Mouse (Mus musculus) macrophage (primary cell): ENCODE data around the gene Omp. TPM values are rescaled to one million over a fixed set of nuclear protein-coding genes. Genes with fewer than 3 reads are reported as not detected.
A peak's percentile ranks its signal among the peaks of the same experiment; 100 is the strongest.
"Not testable (repeated sequence)": the region's sequence is repeated elsewhere in the genome, so short reads cannot be mapped to it uniquely, and the experiment has no call there.

Experiments used
- H3K27ac ChIP-seq: fragments of 350-480 bp; formaldehyde crosslinking; 2 replicates; pipeline ENCODE4 v1.9.0; 2021
- H3K36me3 ChIP-seq: fragments of 350-480 bp; formaldehyde crosslinking; 2 replicates; pipeline ENCODE4 v1.9.0; 2021; ENCODE audit errors: inconsistent target
- H3K4me3 ChIP-seq: fragments of 350-480 bp; formaldehyde crosslinking; 2 replicates; pipeline ENCODE4 v1.9.0; 2021; ENCODE audit errors: inconsistent target
- H3K79me2 ChIP-seq: fragments of 350-480 bp; formaldehyde crosslinking; 2 replicates; pipeline ENCODE4 v1.9.0; 2021; ENCODE audit errors: inconsistent target
- WGBS: methylation state at CpG from one replicate; pipeline ENCODE4 v1.1.7; 2026; ENCODE audit warnings: inconsistent platforms; ENCODE audit not compliant: missing documents; 5-methylcytosine and 5-hydroxymethylcytosine counted together
- polyA plus RNA-seq: library from polyadenylated mRNA; stranded (reverse); fragments of 250-400 nt; gene quantifications from 3 replicates; pipeline ENCODE4 v1.2.4, GENCODE M21; 2018; ENCODE audit warnings: inconsistent platforms
- total RNA-seq, 78 experiments: library from RNA; depleted of rRNA; stranded (reverse); fragments of 250-400 nt; gene quantifications; 1 replicate in 9 of 78; 2 replicates in 24 of 78; 3 replicates in 43 of 78; 4 replicates in 2 of 78; pipeline ENCODE4 v1.2.4; 2018; ENCODE audit warnings: inconsistent platforms in 56 of 78

Omp gene
- total RNA-seq (2018; cell fraction: chromatin; rRNA removed), result 10 to 100 TPM in 1 of 26 experiments, 1 to 10 TPM in 19, under 1 TPM in 6; 0.51 to 12.4 (median 2.4) TPM
- under 1 TPM in 17 of 26 experiments, not detected in 9; 0.03 to 0.23 (median 0.10) TPM for total RNA-seq (2018; cell fraction: cytosol; rRNA removed)
- total RNA-seq (2018; cell fraction: nucleus; rRNA removed), result 10 to 100 TPM in 1 of 26 experiments, 1 to 10 TPM in 9, under 1 TPM in 14, not detected in 2; 0.22 to 11.7 (median 0.89) TPM
- 0.11 TPM in 1 of 3 replicates, not detected in the others for polyA plus RNA-seq

GRCm38 (mm10) chr7:98145402-98145801 lies at the start of gene Omp:
TSS of gene Omp (minus strand) at chr7:98145502.
- Histone ChIP-seq H3K79me2 (no peaks in the 10 kb centered on the region), H3K36me3 (no peaks in the 10 kb centered on the region), H3K4me3 (no peak within 1 kb of the TSS), H3K27ac (no peak within 1 kb of the TSS)
- WGBS, result 96% methylated on average over 5 of the region's 5 CpGs

DNA sequence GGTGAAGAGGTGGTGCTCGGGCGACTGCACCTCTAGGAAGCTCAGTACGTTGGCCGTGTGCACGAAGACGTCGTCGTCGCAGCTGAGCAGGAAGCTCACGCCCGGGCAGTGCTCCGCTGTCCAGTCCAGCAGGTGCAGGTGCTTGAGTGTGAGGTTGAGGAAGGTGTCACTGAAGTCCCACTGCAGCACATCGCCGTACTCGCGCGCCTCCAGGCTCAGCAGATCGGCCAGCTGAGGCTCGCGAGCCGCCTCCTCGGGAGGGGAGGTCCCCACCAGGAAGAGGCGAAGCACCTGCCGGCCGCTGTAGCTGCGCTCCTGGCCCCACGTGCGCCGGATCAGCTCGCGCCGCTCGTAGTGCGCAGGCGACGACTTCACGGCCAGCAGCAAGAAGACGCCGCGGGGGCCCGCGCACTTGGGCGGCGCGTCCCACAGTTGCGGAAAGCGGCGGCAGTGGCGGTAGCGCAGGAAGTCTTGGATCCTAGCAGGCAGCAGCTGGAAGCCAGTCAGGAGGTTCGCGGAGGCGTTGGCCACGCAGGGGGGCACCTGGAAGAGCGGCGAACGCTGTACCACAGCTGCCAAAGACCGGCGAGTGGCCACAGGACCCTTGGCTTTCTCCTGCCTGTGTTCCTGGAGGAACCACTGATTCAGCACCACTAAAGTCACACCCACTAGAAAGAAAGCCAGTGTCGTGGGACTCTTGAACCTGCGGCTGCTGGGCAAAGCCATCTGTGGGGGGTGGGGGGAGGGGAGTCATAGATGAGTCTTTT lies 48.9 kb upstream of the Omp start:
- WGBS, result 2% methylated on average over 48 of the region's 61 CpGs
- Histone ChIP-seq H3K36me3 (no peaks in the 10 kb centered on the region), H3K79me2 (no peaks in the 10 kb centered on the region), H3K27ac (no peak overlapping the region), H3K4me3 (no peak overlapping the region)

DNA sequence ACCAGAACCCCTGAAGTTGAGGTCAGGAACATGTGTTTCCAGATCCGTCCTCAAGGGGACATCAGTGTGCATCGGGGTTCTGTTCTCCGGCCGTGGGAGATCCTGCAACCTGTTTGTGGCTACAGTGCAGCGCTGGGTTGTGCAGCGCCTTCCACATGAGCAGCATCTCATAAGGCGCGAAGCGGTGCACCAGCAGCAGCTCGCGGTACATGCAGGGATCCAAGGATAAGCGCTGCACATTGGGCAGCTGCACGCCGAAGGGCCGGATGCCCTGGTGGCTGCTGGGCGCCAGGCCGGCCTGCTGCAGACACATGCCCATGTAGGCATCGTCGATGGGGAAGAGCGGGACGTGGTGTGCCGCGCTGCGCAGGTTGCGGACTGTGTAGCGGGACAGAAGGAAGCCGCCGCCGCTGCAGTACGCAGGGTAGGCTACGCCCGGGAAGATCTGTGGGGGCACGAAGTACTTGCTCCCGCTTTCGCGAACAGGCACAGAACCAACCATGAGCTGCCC lies 48.3 kb upstream of the Omp start:
- H3K36me3 ChIP-seq, result no peaks in the 10 kb centered on the region
- WGBS, result 3% methylated on average over 36 of the region's 36 CpGs
- H3K79me2 ChIP-seq, result no peaks in the 10 kb centered on the region
- H3K27ac ChIP-seq, result no peak overlapping the region
- H3K4me3 ChIP-seq, result no peak overlapping the region

- H3K79me2 ChIP-seq, result no peaks in the 10 kb centered on the region
- no peaks in the 10 kb centered on the region for H3K36me3 ChIP-seq
- H3K4me3 ChIP-seq, result no peak overlapping the region
- WGBS, result 84% methylated on average over 17 of the region's 17 CpGs
- H3K27ac ChIP-seq, result no peak overlapping the region
Observed at GRCm38 (mm10) chr7:98191571-98192250, 46.4 kb upstream of the Omp start.

GRCm38 (mm10) chr7:98190578-98190977 lies 45.3 kb upstream of the Omp start:
- no peaks in the 10 kb centered on the region for H3K36me3 ChIP-seq
- H3K4me3 ChIP-seq, result no peak overlapping the region
- no peak overlapping the region for H3K27ac ChIP-seq
- H3K79me2 ChIP-seq, result no peaks in the 10 kb centered on the region
- 100% methylated on average over 1 of the region's 1 CpGs for WGBS

DNA sequence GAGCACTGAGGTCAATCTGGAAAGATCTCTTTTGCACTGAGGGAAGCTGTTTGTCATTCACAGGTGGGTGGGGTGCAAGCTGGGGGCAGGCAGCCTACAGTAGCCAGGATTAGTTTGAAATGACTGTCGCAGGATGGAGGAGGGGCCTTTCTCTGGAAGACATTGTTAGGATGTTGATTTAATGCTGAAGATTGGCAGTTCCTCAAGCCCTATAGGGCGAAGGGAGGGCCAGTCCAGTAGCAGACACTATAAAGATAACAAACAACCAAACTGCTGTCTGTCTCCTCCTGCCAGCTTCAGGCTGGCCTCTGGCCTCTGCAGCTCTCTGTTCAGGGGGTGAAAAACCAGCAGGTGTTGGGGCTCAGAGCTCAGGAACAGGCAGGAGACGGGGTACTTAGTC lies 44.4 kb upstream of the Omp start:
- no peak overlapping the region for H3K27ac ChIP-seq
- H3K4me3 ChIP-seq, result no peak overlapping the region
- H3K36me3 ChIP-seq, result no peaks in the 10 kb centered on the region
- whole genome bisulfite sequencing, result 73% methylated on average over 3 of the region's 3 CpGs
- H3K79me2 ChIP-seq, result no peaks in the 10 kb centered on the region

DNA sequence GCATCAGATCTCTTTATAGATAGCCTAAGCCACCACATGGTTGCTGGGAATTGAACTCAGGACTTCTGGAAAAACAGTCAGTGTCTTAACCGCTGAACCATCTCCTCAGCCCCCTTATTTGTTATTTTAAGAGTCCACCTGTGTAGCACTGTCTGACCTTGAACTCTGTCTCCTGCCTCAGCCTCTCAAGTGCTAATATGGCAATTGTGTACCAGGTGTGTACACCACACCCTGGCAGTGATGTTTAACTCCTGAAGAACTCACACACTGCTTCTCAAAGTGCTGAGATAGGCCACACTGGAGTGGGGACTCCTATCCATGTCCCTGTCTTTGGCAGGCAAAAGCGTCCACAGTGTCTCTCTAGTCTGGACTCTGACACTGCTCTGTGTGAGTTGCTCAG lies 43.4 kb upstream of the Omp start:
- no peaks in the 10 kb centered on the region for H3K36me3 ChIP-seq
- no peak overlapping the region for H3K4me3 ChIP-seq
- H3K27ac ChIP-seq, result no peak overlapping the region
- WGBS, result 95% methylated on average over 2 of the region's 2 CpGs
- H3K79me2 ChIP-seq, result no peaks in the 10 kb centered on the region

DNA sequence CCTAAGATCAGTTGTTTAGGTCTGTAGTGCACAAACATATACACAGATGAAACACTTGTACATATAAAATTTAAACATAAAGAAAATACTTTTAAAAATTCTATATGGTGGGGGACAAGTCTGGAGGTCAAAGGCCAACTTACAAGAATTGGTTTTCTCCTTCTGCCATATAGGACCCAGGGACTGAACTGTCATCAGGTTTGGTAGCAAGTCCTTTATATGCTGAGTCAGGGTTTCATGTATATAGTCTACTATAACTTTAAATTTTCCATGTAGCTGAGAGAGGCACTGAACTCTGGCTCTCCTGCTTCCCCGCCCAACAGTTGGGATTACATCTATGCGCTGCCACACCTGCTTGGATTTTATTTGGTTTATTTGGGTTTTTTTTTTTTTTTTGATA lies 42.9 kb upstream of the Omp start:
- Histone ChIP-seq H3K79me2 (no peaks in the 10 kb centered on the region), H3K4me3 (no peak overlapping the region), H3K27ac (no peak overlapping the region), H3K36me3 (no peaks in the 10 kb centered on the region)
- WGBS, result 96% methylated on average over 2 of the region's 2 CpGs

DNA sequence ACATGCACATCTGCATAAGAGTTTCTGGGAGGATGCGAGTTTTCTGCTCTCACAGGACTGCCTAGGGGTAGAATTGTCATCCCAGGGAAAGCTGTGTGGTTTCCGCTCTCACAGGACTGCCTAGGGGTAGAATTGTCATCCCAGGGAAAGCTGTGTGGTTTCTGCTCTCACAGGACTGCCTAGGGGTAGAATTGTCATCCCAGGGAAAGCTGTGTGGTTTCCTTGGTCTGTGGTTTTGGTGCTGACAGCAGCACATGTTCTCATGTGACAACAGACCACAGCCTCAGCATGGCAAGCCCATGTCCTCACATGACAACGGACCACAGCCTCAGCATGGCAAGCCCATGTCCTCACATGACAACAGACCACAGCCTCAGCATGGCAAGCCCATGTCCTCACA lies 42.0 kb upstream of the Omp start:
- H3K79me2 ChIP-seq, H3K4me3 ChIP-seq, H3K36me3 ChIP-seq, H3K27ac ChIP-seq: not testable (repeated sequence)
- 54% methylated on average over 2 of the region's 3 CpGs for WGBS

- Histone ChIP-seq H3K27ac (no peak overlapping the region), H3K36me3 (no peaks in the 10 kb centered on the region), H3K4me3 (no peak overlapping the region), H3K79me2 (no peaks in the 10 kb centered on the region)
- 91% methylated on average over 8 of the region's 8 CpGs for WGBS
Observed at GRCm38 (mm10) chr7:98186637-98187036, 41.3 kb upstream of the Omp start.

DNA sequence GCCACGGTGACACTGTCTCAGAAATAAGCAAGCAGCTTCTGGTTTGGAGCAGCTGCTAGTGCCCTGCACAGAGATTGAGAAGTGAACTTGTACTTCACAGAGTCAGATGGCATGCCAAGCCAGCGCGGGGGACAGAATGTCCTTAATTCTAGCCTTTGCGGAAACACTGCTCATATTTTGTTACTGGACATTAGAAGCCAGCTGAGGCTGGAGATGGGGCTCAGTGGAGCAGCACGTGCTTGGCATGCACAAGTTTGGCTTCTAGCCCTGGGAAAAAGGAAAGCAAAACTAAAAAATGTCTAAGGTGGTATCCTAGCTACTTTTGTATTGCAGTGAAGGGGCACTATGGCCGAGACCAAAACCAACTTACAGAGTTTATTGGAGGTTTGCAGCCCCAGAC lies 40.0 kb upstream of the Omp start:
- Histone ChIP-seq H3K79me2 (no peaks in the 10 kb centered on the region), H3K27ac (no peak overlapping the region), H3K36me3 (no peaks in the 10 kb centered on the region), H3K4me3 (no peak overlapping the region)
- WGBS, result 61% methylated on average over 6 of the region's 6 CpGs

DNA sequence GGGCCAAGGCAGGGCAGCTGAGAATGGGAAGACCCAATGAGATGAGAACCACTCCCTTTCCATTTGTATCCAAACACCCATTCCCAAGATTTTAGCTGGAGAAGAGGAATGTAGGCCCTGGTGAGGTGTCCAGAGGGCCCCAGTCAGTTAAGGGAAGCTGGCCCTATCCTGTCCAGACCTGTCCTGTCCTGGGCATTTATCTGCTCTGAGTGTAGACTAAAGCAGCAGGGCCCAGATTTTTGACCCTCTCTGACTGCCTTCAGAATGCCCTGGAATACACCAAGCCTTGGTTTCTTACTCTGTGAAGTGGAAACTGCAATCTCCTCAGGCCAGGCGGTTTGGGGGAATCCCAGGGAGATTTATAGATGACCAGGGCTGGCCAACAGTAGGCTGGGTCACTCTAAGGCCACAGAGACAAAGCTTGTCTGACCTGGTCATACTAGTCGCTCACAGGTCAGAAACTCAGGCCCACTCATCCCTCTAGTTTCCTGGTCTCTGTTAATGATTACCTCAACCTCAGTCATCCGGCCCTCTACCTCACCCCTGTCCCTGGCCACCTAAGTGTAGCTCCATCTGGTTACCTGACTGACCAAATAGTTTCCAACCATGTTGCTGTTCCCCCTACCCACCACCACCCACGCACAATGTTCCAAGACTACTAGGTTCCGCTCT lies 33.4 kb upstream of the Omp start:
- H3K79me2 ChIP-seq, result no peaks in the 10 kb centered on the region
- peak overlapping the region; percentile 74 for H3K27ac ChIP-seq
- H3K4me3 ChIP-seq, result peak overlapping the region; percentile 59
- H3K36me3 ChIP-seq, result no peaks in the 10 kb centered on the region
- 98% methylated on average over 4 of the region's 5 CpGs for WGBS

DNA sequence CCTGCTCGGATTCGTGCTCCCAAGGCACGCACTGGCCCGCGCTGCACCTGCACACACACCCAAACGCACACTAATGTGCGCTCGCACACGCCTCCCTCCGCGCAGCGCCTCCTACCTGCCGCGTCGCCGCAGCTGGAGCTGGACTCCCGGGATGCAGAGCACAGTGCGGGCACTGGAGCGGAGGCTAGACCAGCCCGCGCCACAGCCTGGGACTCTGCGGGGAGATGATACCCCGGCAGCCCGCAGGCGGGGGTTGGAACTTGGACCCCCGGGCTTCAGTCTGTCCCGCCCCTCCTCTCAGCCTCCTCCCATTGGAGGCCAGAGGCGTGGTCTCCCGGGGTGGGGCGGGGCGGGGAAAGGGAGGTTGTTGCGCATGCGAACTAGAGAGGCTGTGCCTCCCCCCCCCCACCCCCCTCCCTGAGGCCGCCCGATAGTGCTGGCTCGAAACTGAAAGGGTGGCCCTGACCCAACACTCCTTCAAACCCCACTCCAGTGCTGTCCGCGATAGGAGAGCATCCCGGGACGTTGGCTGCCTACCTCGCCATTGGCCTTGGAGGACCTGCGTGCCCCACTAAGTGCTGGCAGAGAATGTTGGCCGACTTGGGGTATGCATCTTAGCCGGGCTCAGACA lies 32.7 kb upstream of the Omp start, which contains the start of gene Capn5:
Capn5 (minus strand) TSS at position 346 of the 631 bp plus-strand sequence.
- H3K27ac ChIP-seq, result peak within 1 kb of the TSS; percentile 74

GRCm38 (mm10) chr7:98177566-98177928 lies 32.2 kb upstream of the Omp start:
- no peak overlapping the region for H3K27ac ChIP-seq
- no peaks in the 10 kb centered on the region for H3K79me2 ChIP-seq
- H3K4me3 ChIP-seq, result peak overlapping the region; percentile 59
- WGBS, result 7% methylated on average over 9 of the region's 9 CpGs
- no peaks in the 10 kb centered on the region for H3K36me3 ChIP-seq

More for the DNA sequence above, 32.7 kb upstream of the Omp start, which contains the start of gene Capn5:
- 2% methylated on average over 44 of the region's 44 CpGs for WGBS
- Histone ChIP-seq H3K4me3 (peak within 1 kb of the TSS; percentile 59), H3K79me2 (no peaks in the 10 kb centered on the region), H3K36me3 (no peaks in the 10 kb centered on the region)
